Mouse (Mus musculus) kidney, postnatal 14 days (tissue): Measurements from ENCODE around the gene Gmcl1.

Experiments used
- DNase-seq: peaks from one replicate; pipeline ENCODE4 v3.0.0; 2022; ENCODE audit warnings: mixed read lengths

The Gmcl1 gene

DNA sequence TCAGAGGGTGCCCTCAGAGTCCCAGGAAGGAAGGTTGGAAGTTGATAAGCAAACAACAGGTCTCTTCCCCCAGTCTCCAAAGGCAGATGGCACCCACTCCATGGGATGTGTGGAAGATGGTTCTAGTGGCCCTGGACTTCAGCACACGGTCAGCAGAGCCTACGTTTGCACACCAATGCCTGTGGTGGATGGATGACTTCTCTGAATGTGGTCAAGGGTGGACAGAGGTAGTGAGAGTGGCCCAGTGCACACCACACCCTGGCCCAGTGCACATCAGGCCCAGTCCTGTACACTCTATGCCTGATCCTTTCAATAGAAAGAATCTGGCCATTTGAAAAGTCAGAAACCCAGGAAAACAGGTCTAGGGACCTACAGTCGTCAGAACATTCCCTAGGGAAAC is 74.7 kb downstream of the Gmcl1 start:
- no peak for DNase-seq

DNA sequence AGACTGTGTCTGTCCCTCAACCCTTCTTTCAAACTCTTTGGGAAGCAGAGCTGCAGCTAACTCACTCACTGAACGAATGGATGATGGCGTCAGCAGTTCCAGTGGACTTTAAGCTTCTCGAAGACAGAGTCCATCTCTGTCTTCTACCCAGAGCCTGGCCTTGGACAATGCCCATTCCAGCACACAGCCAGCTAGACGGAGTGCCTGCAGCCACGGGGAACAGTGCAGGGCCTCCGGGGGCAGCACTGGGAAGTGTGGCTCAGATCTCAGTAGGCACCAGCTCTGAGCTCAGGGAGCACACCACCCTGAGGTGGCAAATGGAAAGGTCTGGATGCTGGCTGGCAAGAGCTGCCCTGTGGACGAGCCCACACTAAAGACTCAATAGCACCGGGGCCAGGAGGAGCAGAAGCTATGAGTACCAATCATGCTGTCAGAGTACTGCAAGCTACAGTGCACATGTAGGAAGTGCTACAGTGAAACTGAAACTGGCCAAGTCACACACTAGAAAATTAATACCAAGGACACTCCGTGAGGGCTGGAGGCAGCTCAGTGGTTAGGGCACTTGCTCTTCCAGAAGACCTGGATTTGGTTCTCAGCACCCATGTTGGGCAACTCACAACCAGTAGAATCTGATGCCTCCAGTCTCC is 78.8 kb downstream of the Gmcl1 start:
- DNase-seq = no peak

DNA sequence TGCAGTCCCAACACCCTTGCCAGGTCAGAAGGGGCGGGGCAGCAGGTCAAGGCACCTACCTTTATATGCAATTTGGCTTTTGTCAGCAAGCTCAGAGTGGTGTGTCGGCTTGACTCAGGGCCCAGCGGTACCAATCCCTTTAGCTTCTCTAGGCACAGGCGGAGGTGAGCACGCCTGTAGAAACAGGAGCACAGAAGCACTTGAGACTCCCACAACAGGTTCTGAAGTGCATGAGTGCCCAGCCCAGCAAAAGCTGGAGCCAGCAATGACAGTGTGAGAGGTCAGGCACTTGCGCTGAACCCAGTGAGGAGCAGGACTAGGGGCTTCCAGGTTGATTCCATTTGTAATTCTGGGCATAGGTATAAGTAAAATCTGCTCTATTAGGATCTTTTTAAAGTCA is 80.2 kb downstream of the Gmcl1 start:
- no peak for DNase-seq

DNA sequence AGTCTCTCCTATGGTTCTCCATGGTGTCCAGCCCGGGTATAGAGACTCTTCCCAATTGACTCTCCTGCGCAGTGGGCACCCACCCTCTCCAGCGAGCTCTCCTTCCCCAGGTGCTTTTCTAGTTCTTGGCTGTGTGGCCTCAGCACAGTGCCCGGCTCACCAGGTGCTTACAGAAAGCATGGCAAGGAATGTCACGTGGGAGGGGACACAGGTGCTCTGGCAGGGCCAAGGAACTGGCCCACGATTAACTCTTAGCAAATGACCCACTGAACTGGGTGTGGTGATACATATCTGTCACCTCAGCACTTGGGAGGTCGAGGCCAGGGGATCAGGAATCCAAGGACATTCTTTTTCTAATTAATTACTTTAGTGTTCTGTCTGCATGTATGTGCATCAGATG is 87.0 kb downstream of the Gmcl1 start:
- DNase-seq = no peak

DNA sequence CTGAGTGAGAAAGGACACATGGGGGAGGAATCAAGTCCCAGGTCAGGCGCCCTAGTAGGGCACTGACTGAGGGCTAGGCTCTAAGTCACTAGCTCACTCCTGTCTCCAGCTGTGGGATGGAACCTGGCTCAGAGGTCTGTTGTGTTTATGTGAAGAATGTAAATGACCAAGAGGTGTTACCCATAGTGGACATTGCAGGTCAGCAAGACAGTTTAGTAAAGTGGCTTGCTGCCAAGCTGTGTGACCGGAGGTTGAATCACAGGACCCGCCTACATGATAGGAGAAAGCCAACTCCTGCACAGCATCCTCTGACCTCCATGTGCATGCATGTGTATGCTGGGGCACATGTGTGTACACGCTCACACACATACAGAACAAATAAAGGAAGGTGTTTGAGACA is 87.6 kb downstream of the Gmcl1 start:
- DNase-seq = no peak

DNA sequence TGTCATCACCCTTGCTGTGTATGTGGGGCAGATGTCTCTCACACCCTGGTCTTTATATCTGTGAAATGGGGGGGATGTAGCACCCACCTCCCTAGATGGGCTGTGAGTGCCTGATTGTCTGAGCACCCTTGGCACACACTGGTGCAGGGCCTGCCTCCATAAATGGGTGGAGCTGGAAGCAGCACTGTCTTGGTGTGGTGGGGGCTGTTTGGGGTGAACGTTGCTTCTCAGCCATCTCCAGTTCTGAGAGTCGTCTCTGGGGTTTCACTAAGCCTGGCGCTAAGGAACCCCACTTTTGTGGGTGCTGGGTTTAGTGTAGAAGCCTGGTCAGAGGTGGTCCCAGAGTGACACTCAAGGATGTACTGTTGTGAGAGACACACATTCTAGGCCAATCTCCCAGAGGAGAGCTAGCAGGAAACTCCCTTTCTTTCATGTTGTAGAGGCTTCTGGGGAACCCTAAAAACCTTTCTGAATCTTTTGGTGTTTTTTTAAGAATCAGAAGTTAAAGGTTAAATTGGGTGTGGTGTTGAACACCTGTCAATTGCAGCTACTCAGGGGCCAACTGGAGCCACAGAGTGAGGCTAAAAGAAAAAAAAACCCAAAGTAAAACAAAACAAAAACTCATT is 88.3 kb downstream of the Gmcl1 start:
- no peak for DNase-seq
